Mouse (Mus musculus): Measurements from ENCODE around the gene Slco3a1.

Gene Slco3a1

DNA sequence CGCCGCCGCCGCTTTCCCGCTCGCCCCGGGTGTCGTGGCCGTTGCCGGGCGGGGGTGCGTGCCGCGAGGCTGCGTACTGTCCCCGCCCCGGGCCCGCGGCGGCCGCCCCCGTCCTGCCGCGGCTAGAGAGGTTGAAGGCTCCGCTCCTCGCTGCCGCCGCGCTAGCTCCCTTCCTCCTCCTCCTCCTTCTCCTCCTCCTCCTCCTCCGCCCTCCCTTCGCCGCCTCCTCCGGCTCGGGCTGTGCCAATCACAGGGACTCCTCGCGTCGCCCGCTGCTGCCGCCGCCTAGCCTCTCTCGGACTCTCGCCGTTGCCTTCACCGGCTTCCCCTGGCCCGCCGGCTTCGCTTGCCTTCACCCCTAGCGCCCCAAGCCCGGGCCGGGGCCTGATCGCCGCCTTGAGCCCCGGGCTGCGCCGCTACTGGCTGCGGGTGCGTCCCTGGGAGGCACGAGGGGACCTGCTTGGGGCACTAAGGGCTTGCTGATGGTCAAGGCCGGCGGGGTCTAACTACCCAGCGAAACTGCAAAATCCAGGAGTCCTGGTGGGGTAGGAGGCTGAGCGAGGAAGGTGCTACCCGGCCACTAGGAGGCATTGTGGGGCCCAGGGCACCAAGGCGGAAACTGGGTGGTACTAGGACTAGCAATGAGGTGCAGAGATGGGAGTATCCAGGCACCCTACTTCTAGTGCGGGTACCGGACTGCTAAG lies at the start of gene Slco3a1:
TSS of gene Slco3a1 (minus strand) at position 173 of the 704 bp plus-strand sequence.
- H3K4me1 ChIP-seq (replicated peaks; ENCODE audit: low read depth, low read length) = peaks cover 13% of the 10 kb centered on the region
- no peaks in the 10 kb centered on the region for H3K9me3 ChIP-seq (ENCODE audit: low read length)
- peak within 1 kb of the TSS; percentile 82 for H3K4me3 ChIP-seq (replicated peaks; ENCODE audit: low read length)
- TF ChIP-seq NANOG (IDR thresholded peaks at IDR 0.05; ENCODE audit: borderline replicate concordance, low read length) (no peak), POU5F1 (IDR thresholded peaks at IDR 0.05; ENCODE audit: borderline replicate concordance, low read length) (no peak), CTCF (conservative IDR thresholded peaks at IDR 0.05; ENCODE audit: low read length) (peak; percentile 24; the same call in 1 of the 2 replicates)
- H3K36me3 ChIP-seq (ENCODE audit: insufficient read depth, low read length) = no peaks in the 10 kb centered on the region
- H3K27me3 ChIP-seq (ENCODE audit: insufficient read depth, low read length) = peaks cover 52% of the 10 kb centered on the region

DNA sequence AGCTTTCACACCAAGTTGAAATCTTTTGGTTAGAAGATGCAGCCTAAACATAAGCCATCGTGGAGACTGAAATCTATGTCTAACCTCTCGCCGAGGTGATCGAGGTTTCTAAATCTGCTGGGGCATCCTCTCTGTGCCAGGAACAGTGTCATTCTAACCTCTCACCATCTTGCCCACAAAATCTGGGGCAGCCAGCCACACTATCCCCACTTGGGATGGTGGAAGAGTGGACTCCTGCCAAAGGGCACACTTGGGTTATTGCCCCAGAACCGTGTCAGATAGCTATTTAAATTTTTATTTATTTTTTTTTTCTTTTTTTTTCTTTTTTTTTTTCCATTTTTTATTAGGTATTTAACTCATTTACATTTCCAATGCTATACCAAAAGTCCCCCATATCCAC lies 46.4 kb upstream of the Slco3a1 start:
- TF ChIP-seq CTCF (conservative IDR thresholded peaks at IDR 0.05; ENCODE audit: low read length) (no peak), NANOG (IDR thresholded peaks at IDR 0.05; ENCODE audit: borderline replicate concordance, low read length) (no peak), POU5F1 (IDR thresholded peaks at IDR 0.05; ENCODE audit: borderline replicate concordance, low read length) (no peak)
- Histone ChIP-seq H3K27me3 (ENCODE audit: insufficient read depth, low read length) (no peaks in the 10 kb centered on the region), H3K9me3 (ENCODE audit: low read length) (no peaks in the 10 kb centered on the region), H3K4me1 (replicated peaks; ENCODE audit: low read depth, low read length) (no peaks in the 10 kb centered on the region), H3K4me3 (replicated peaks; ENCODE audit: low read length) (no peak overlapping the region), H3K36me3 (ENCODE audit: insufficient read depth, low read length) (no peaks in the 10 kb centered on the region)

DNA sequence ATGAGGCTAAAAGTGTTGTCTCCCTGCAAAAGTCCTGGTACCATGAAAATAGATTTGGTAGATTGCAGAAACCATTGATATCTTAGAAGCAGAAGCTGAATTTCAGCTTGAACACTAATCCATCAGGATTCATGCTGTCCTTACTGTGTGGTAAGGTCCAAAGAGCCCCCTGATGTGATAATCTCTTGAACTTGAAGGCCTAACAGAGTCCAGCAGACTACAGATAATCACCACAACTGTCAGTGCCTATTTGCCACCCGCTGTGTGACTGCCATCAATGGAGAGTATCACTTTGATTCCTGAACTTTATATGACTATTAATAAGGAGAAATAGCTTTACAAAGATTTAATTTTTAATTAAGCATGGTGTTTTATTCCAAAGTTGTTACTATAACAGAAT lies 24.8 kb upstream of the Slco3a1 start:
- Histone ChIP-seq H3K9me3 (ENCODE audit: low read length) (no peaks in the 10 kb centered on the region), H3K4me3 (replicated peaks; ENCODE audit: low read length) (no peak overlapping the region), H3K4me1 (replicated peaks; ENCODE audit: low read depth, low read length) (no peaks in the 10 kb centered on the region), H3K36me3 (ENCODE audit: insufficient read depth, low read length) (no peaks in the 10 kb centered on the region), H3K27me3 (ENCODE audit: insufficient read depth, low read length) (no peaks in the 10 kb centered on the region)
- no peak for TF ChIP-seq CTCF (conservative IDR thresholded peaks at IDR 0.05; ENCODE audit: low read length)
- no peak for TF ChIP-seq NANOG (IDR thresholded peaks at IDR 0.05; ENCODE audit: borderline replicate concordance, low read length)
- no peak for TF ChIP-seq POU5F1 (IDR thresholded peaks at IDR 0.05; ENCODE audit: borderline replicate concordance, low read length)

DNA sequence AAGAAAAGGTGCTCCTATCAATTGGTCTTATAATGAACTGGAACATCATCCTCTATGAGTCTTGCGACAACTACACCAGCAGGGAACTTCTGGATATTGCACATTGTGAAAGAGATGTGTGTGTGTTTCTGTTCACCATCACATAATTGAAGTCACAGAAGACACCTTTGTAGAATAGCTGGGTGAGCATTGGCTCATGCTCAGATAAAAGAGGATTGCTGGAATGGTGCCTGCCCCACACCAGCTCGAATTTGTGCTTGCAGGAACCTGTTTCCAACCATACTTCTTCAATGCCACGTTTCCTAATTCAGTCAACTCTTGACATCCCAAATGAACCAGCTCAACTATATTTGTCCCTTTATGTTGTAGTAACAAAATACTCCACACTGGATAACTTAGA lies 21.1 kb upstream of the Slco3a1 start:
- Histone ChIP-seq H3K4me3 (replicated peaks; ENCODE audit: low read length) (no peak overlapping the region), H3K4me1 (replicated peaks; ENCODE audit: low read depth, low read length) (no peaks in the 10 kb centered on the region), H3K36me3 (ENCODE audit: insufficient read depth, low read length) (no peaks in the 10 kb centered on the region), H3K9me3 (ENCODE audit: low read length) (no peaks in the 10 kb centered on the region), H3K27me3 (ENCODE audit: insufficient read depth, low read length) (no peaks in the 10 kb centered on the region)
- no peak for TF ChIP-seq CTCF (conservative IDR thresholded peaks at IDR 0.05; ENCODE audit: low read length)
- no peak for TF ChIP-seq NANOG (IDR thresholded peaks at IDR 0.05; ENCODE audit: borderline replicate concordance, low read length)
- no peak for TF ChIP-seq POU5F1 (IDR thresholded peaks at IDR 0.05; ENCODE audit: borderline replicate concordance, low read length)

DNA sequence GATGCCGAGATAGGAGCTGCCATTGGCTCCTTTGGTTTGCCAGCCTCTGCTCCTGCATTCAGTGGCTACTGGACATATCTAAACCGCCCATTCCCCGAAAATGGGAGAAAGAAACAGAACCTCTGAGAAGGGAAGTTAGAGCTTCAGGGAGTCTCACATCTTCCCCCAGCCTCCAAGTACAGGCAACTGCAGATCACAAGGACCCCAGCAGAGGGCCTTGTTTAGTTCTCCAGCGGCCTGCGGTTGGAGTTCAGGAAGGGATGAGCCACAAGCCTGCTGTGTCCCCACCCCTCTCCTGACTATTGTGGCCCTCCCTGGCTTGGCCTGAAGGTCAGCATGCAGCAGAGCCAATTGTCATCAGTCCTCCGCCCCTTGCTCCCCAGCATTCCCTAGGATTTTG lies 836 bp upstream of the Slco3a1 start:
- no peak for TF ChIP-seq POU5F1 (IDR thresholded peaks at IDR 0.05; ENCODE audit: borderline replicate concordance, low read length)
- TF ChIP-seq CTCF (conservative IDR thresholded peaks at IDR 0.05; ENCODE audit: low read length) = peak; percentile 61
- TF ChIP-seq NANOG (IDR thresholded peaks at IDR 0.05; ENCODE audit: borderline replicate concordance, low read length) = no peak
- H3K4me3 ChIP-seq (replicated peaks; ENCODE audit: low read length) = peak overlapping the region; percentile 82
- H3K4me1 ChIP-seq (replicated peaks; ENCODE audit: low read depth, low read length) = peaks cover 13% of the 10 kb centered on the region
- peaks cover 50% of the 10 kb centered on the region for H3K27me3 ChIP-seq (ENCODE audit: insufficient read depth, low read length)
- H3K9me3 ChIP-seq (ENCODE audit: low read length) = no peaks in the 10 kb centered on the region
- no peaks in the 10 kb centered on the region for H3K36me3 ChIP-seq (ENCODE audit: insufficient read depth, low read length)

DNA sequence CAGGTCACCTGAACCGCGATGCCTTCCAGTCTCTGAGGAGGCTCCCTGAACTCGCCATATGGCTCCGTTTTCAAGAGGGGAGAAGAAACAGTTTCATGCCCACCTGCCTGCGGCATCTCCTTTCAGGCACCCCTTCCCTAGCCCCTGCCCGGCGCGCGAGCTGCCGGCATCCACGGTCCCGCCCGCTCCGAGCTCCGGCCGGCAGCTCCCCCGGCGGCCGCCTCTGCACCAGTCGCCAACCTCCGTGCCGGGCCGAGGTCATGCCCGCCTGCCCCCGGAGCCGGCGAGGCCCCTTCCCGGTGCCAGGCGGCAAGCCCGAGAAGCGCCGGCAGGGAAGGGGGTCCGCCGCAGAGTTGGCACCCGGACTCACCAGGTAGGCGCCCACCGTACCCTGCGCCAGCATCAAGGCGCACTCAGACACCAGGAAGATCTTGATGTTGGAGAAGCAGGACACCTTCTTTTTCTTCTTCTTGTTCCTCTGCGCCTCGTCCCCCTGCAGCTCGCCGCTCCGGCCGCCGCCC lies 479 bp downstream of the Slco3a1 start:
- H3K27me3 ChIP-seq (ENCODE audit: insufficient read depth, low read length) = peaks cover 52% of the 10 kb centered on the region
- peak overlapping the region; percentile 82 for H3K4me3 ChIP-seq (replicated peaks; ENCODE audit: low read length)
- H3K4me1 ChIP-seq (replicated peaks; ENCODE audit: low read depth, low read length) = peaks cover 13% of the 10 kb centered on the region
- no peaks in the 10 kb centered on the region for H3K9me3 ChIP-seq (ENCODE audit: low read length)
- TF ChIP-seq NANOG (IDR thresholded peaks at IDR 0.05; ENCODE audit: borderline replicate concordance, low read length) (no peak), CTCF (conservative IDR thresholded peaks at IDR 0.05; ENCODE audit: low read length) (no peak), POU5F1 (IDR thresholded peaks at IDR 0.05; ENCODE audit: borderline replicate concordance, low read length) (no peak)
- H3K36me3 ChIP-seq (ENCODE audit: insufficient read depth, low read length) = no peaks in the 10 kb centered on the region

DNA sequence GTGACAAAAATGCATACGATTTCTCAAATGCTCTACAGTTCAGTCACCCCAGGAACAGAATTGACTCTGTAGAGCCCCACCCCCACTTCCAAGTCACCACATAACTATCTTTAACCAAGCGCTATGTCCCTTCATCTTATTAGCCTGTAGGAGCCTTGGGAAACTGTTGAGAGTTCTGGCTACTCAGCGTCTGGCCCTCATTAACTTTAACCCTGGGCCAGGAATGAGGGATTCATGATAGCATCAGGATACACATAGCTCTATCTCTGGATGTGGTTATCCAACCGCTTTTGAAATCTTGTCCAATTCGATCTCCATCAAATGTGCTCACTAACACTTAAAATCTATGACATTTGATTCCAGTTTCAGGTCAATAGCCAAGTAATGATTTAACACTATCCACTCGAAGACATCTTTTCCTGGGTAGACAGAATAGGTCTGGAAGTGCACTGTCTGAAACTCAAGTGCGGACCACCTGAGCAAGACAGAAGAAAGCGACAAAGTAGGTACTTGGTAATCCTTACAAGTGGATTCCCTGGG lies 1.4 kb downstream of the Slco3a1 start:
- Histone ChIP-seq H3K4me1 (replicated peaks; ENCODE audit: low read depth, low read length) (peaks cover 13% of the 10 kb centered on the region), H3K27me3 (ENCODE audit: insufficient read depth, low read length) (peaks cover 52% of the 10 kb centered on the region), H3K36me3 (ENCODE audit: insufficient read depth, low read length) (no peaks in the 10 kb centered on the region), H3K4me3 (replicated peaks; ENCODE audit: low read length) (peak overlapping the region; percentile 82; the same call in 1 of the 2 replicates), H3K9me3 (ENCODE audit: low read length) (no peaks in the 10 kb centered on the region)
- no peak for TF ChIP-seq POU5F1 (IDR thresholded peaks at IDR 0.05; ENCODE audit: borderline replicate concordance, low read length)
- no peak for TF ChIP-seq CTCF (conservative IDR thresholded peaks at IDR 0.05; ENCODE audit: low read length)
- TF ChIP-seq NANOG (IDR thresholded peaks at IDR 0.05; ENCODE audit: borderline replicate concordance, low read length) = no peak

DNA sequence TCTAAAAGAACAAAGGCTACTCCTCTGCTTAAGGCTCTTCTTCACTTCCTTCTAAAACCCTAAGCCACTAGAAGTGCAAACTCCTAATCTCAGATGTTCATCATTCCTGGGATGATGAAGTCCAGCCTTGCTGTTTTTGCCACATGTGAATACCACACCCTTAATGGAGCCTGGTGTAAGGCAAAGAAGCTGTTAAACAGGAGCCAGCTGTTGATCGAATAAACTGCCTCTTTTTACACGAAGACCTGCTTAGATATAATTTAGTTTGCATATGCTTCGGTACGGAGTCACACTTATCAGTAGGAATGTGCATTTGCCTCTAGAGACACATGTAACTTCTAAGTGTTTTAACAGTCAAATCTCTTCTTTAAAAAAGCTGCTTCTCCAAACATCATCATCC lies 2.0 kb downstream of the Slco3a1 start:
- TF ChIP-seq NANOG (IDR thresholded peaks at IDR 0.05; ENCODE audit: borderline replicate concordance, low read length) (no peak), CTCF (conservative IDR thresholded peaks at IDR 0.05; ENCODE audit: low read length) (no peak), POU5F1 (IDR thresholded peaks at IDR 0.05; ENCODE audit: borderline replicate concordance, low read length) (no peak)
- Histone ChIP-seq H3K9me3 (ENCODE audit: low read length) (no peaks in the 10 kb centered on the region), H3K4me1 (replicated peaks; ENCODE audit: low read depth, low read length) (peaks cover 13% of the 10 kb centered on the region), H3K36me3 (ENCODE audit: insufficient read depth, low read length) (no peaks in the 10 kb centered on the region), H3K4me3 (replicated peaks; ENCODE audit: low read length) (no peak overlapping the region), H3K27me3 (ENCODE audit: insufficient read depth, low read length) (peaks cover 52% of the 10 kb centered on the region)

Measured in E14TG2a.4 (cell line).